Mouse (Mus musculus) limb, embryonic 10.5 days (tissue): Measurements from ENCODE around the gene Nfasc. TPM values are rescaled to one million over a fixed set of nuclear protein-coding genes. Genes with fewer than 3 reads are reported as not detected.

Experiments used
- DNase-seq: peaks from one replicate; pipeline ENCODE4 v3.0.0-alpha.2; 2017; ENCODE audit warnings: low spot score
- H3K27ac ChIP-seq: fragments of 300-500 bp; sonication (generic); 2 replicates; pipeline ENCODE4 v1.5.1; 2016; ENCODE audit warnings: mild to moderate bottlenecking
- H3K27me3 ChIP-seq: fragments of 300-500 bp; sonication (generic); 2 replicates; pipeline ENCODE4 v1.6.1; 2016; ENCODE audit warnings: low read depth, mild to moderate bottlenecking; ENCODE audit not compliant: poor library complexity, severe bottlenecking
- H3K36me3 ChIP-seq: fragments of 300-500 bp; sonication (generic); 2 replicates; pipeline ENCODE4 v1.6.1; 2016; ENCODE audit warnings: mild to moderate bottlenecking, moderate library complexity
- H3K4me1 ChIP-seq: fragments of 300-500 bp; sonication (generic); 2 replicates; pipeline ENCODE4 v1.6.1; 2016
- H3K4me3 ChIP-seq: fragments of 300-500 bp; sonication (generic); 2 replicates; pipeline ENCODE4 v1.5.1; 2016; ENCODE audit warnings: mild to moderate bottlenecking, moderate library complexity
- H3K9me3 ChIP-seq: fragments of 300-500 bp; sonication (generic); replicated peaks from 2 replicates; pipeline ENCODE4 v1.6.1; 2016; ENCODE audit warnings: mild to moderate bottlenecking
- WGBS: fragments of 180-500 bp; shearing (Covaris S2); methylation state at CpG from one replicate; pipeline ENCODE4 v1.1.7; 2016; 5-methylcytosine and 5-hydroxymethylcytosine counted together
- polyA plus RNA-seq: library from polyadenylated mRNA; unstranded; fragments of >200 nt; fragmentation: Nextera tagmentation; extraction: Ambion mirVana; gene quantifications from 2 replicates; pipeline ENCODE4 v1.2.1, GENCODE M21; 2016

The Nfasc gene
- 0.98 and 1.4 TPM in 2 replicates for polyA plus RNA-seq

- Histone ChIP-seq H3K4me3 (peak within 1 kb of the TSS; percentile 53), H3K36me3 (no peaks in the 10 kb centered on the region), H3K4me1 (peaks cover 20% of the 10 kb centered on the region), H3K27ac (peak within 1 kb of the TSS; percentile 59; the same call in 1 of the 2 replicates), H3K27me3 (peaks cover 94% of the 10 kb centered on the region), H3K9me3 (no peaks in the 10 kb centered on the region)
- DNase-seq, result peak; percentile 90
- 5% methylated on average over 51 of the region's 51 CpGs for WGBS
These were observed at the start of gene Nfasc for GRCm38 (mm10) chr1:132741175-132741997. TSS of gene Nfasc (minus strand) at chr1:132741797.

- H3K4me3 ChIP-seq, result no peak overlapping the region
- H3K4me1 ChIP-seq, result peaks cover 14% of the 10 kb centered on the region
- H3K27ac ChIP-seq, result no peak overlapping the region
- 92% methylated on average over 6 of the region's 6 CpGs for WGBS
- no peak for DNase-seq
- no peaks in the 10 kb centered on the region for H3K27me3 ChIP-seq
- no peaks in the 10 kb centered on the region for H3K36me3 ChIP-seq
- no peaks in the 10 kb centered on the region for H3K9me3 ChIP-seq
These were observed 49.5 kb upstream of the Nfasc start for GRCm38 (mm10) chr1:132791049-132791448.

- Histone ChIP-seq H3K9me3 (no peaks in the 10 kb centered on the region), H3K27me3 (0 out of 2 replicates have a peak, but pooled peaks cover 5% of the 10 kb centered on the region), H3K27ac (no peak overlapping the region; the same call in 1 of the 2 replicates), H3K36me3 (no peaks in the 10 kb centered on the region), H3K4me1 (peaks cover 14% of the 10 kb centered on the region), H3K4me3 (no peak overlapping the region)
- peak; percentile 33 for DNase-seq
- WGBS, result 65% methylated on average over 5 of the region's 5 CpGs
These were observed 45.3 kb upstream of the Nfasc start for GRCm38 (mm10) chr1:132786866-132787265.

GRCm38 (mm10) chr1:132781607-132782445 lies 40.2 kb upstream of the Nfasc start:
- peak; percentile 14 for DNase-seq
- Histone ChIP-seq H3K36me3 (no peaks in the 10 kb centered on the region), H3K4me1 (peaks cover 5% of the 10 kb centered on the region), H3K9me3 (no peaks in the 10 kb centered on the region), H3K4me3 (no peak overlapping the region), H3K27ac (no peak overlapping the region), H3K27me3 (0 out of 2 replicates have a peak, but pooled peaks cover 7% of the 10 kb centered on the region)
- WGBS, result 79% methylated on average over 13 of the region's 13 CpGs

- WGBS, result 86% methylated on average over 5 of the region's 5 CpGs
- Histone ChIP-seq H3K9me3 (no peaks in the 10 kb centered on the region), H3K27ac (no peak overlapping the region), H3K36me3 (no peaks in the 10 kb centered on the region), H3K27me3 (0 out of 2 replicates have a peak, but pooled peaks cover 7% of the 10 kb centered on the region), H3K4me3 (no peak overlapping the region), H3K4me1 (no peaks in the 10 kb centered on the region)
- no peak for DNase-seq
These were observed 39.4 kb upstream of the Nfasc start for GRCm38 (mm10) chr1:132780961-132781360.

GRCm38 (mm10) chr1:132780254-132780653 lies 38.7 kb upstream of the Nfasc start:
- no peak overlapping the region for H3K27ac ChIP-seq
- no peaks in the 10 kb centered on the region for H3K4me1 ChIP-seq
- H3K4me3 ChIP-seq, result no peak overlapping the region
- no peak for DNase-seq
- WGBS, result 92% methylated on average over 1 of the region's 1 CpGs
- 0 out of 2 replicates have a peak, but pooled peaks cover 7% of the 10 kb centered on the region for H3K27me3 ChIP-seq
- H3K9me3 ChIP-seq, result no peaks in the 10 kb centered on the region
- H3K36me3 ChIP-seq, result no peaks in the 10 kb centered on the region

GRCm38 (mm10) chr1:132774959-132775358 lies 33.4 kb upstream of the Nfasc start:
- Histone ChIP-seq H3K4me1 (peaks cover 12% of the 10 kb centered on the region), H3K27me3 (peaks cover 31% of the 10 kb centered on the region), H3K27ac (no peak overlapping the region), H3K4me3 (no peak overlapping the region), H3K9me3 (no peaks in the 10 kb centered on the region), H3K36me3 (no peaks in the 10 kb centered on the region)
- DNase-seq, result peak; percentile 20
- 82% methylated on average over 6 of the region's 6 CpGs for WGBS

GRCm38 (mm10) chr1:132771377-132771776 lies 29.8 kb upstream of the Nfasc start:
- Histone ChIP-seq H3K36me3 (no peaks in the 10 kb centered on the region), H3K4me1 (peaks cover 22% of the 10 kb centered on the region), H3K27me3 (peaks cover 55% of the 10 kb centered on the region), H3K27ac (no peak overlapping the region), H3K4me3 (no peak overlapping the region), H3K9me3 (no peaks in the 10 kb centered on the region)
- peak; percentile 77 for DNase-seq
- WGBS, result 25% methylated on average over 5 of the region's 5 CpGs

- Histone ChIP-seq H3K27ac (no peak overlapping the region), H3K36me3 (no peaks in the 10 kb centered on the region), H3K27me3 (peaks cover 59% of the 10 kb centered on the region), H3K4me3 (no peak overlapping the region), H3K4me1 (peaks cover 40% of the 10 kb centered on the region), H3K9me3 (no peaks in the 10 kb centered on the region)
- 81% methylated on average over 3 of the region's 3 CpGs for WGBS
- DNase-seq, result no peak
These were observed 28.0 kb upstream of the Nfasc start for GRCm38 (mm10) chr1:132769559-132769958.

- peaks cover 45% of the 10 kb centered on the region for H3K27me3 ChIP-seq
- H3K4me1 ChIP-seq, result peaks cover 45% of the 10 kb centered on the region
- WGBS, result 95% methylated on average over 7 of the region's 7 CpGs
- no peak overlapping the region for H3K4me3 ChIP-seq
- no peaks in the 10 kb centered on the region for H3K36me3 ChIP-seq
- H3K9me3 ChIP-seq, result no peaks in the 10 kb centered on the region
- DNase-seq, result no peak
- H3K27ac ChIP-seq, result no peak overlapping the region
These were observed 25.8 kb upstream of the Nfasc start for GRCm38 (mm10) chr1:132767422-132767821.

- Histone ChIP-seq H3K36me3 (no peaks in the 10 kb centered on the region), H3K27ac (no peak overlapping the region), H3K4me3 (peak overlapping the region; percentile 26; the same call in 1 of the 2 replicates), H3K27me3 (peaks cover 48% of the 10 kb centered on the region), H3K9me3 (no peaks in the 10 kb centered on the region), H3K4me1 (peaks cover 38% of the 10 kb centered on the region)
- 33% methylated on average over 16 of the region's 16 CpGs for WGBS
- DNase-seq, result peak; percentile 48
These were observed 24.5 kb upstream of the Nfasc start for GRCm38 (mm10) chr1:132765887-132766651.

GRCm38 (mm10) chr1:132765222-132765621 lies 23.6 kb upstream of the Nfasc start:
- DNase-seq, result no peak
- no peak overlapping the region for H3K4me3 ChIP-seq
- 82% methylated on average over 10 of the region's 10 CpGs for WGBS
- peaks cover 45% of the 10 kb centered on the region for H3K27me3 ChIP-seq
- no peaks in the 10 kb centered on the region for H3K9me3 ChIP-seq
- no peaks in the 10 kb centered on the region for H3K36me3 ChIP-seq
- H3K27ac ChIP-seq, result peak overlapping the region; percentile 46; the same call in 1 of the 2 replicates
- peaks cover 33% of the 10 kb centered on the region for H3K4me1 ChIP-seq
